Mouse (Mus musculus) lung, embryonic 16.5 days (tissue): ENCODE measurements around the gene Frmd6. TPM values are rescaled to one million over a fixed set of nuclear protein-coding genes. Genes with fewer than 3 reads are reported as not detected.

ENCODE experiments used
- ATAC-seq: fragments of 200-750 bp; cut with Nextera tagmentation; 2 replicates; pipeline ENCODE4 v1.8.0; 2017; ENCODE audit warnings: low read depth, mild to moderate bottlenecking, moderate library complexity
- H3K27ac ChIP-seq: fragments of 300-500 bp; sonication (generic); 2 replicates; pipeline ENCODE4 v1.5.1; 2014; ENCODE audit warnings: mild to moderate bottlenecking, control low read depth, low read length
- H3K27me3 ChIP-seq: fragments of 300-500 bp; sonication (generic); 2 replicates; pipeline ENCODE4 v1.6.1; 2014; ENCODE audit warnings: low read depth, low read length, mixed read lengths; ENCODE audit not compliant: control insufficient read depth, insufficient read depth
- H3K36me3 ChIP-seq: fragments of 300-500 bp; sonication (generic); 2 replicates; pipeline ENCODE4 v1.6.1; 2014; ENCODE audit warnings: low read length; ENCODE audit not compliant: control insufficient read depth, insufficient read depth
- H3K4me1 ChIP-seq: fragments of 300-500 bp; sonication (generic); replicated peaks from 2 replicates; pipeline ENCODE4 v1.6.1; 2014; ENCODE audit warnings: low read length, mixed read lengths; ENCODE audit not compliant: control insufficient read depth, insufficient read depth
- H3K4me2 ChIP-seq: fragments of 300-500 bp; sonication (generic); 2 replicates; pipeline ENCODE4 v1.6.1; 2014; ENCODE audit warnings: low read depth, low read length, control low read depth
- H3K4me3 ChIP-seq: fragments of 300-500 bp; sonication (generic); 2 replicates; pipeline ENCODE4 v1.5.1; 2014; ENCODE audit warnings: mild to moderate bottlenecking, low read length, control low read depth
- H3K9ac ChIP-seq: fragments of 300-500 bp; sonication (generic); 2 replicates; pipeline ENCODE4 v1.6.1; 2014; ENCODE audit warnings: low read length, control low read depth
- H3K9me3 ChIP-seq: fragments of 300-500 bp; sonication (generic); 2 replicates; pipeline ENCODE4 v1.6.1; 2016; ENCODE audit warnings: low read length; ENCODE audit not compliant: control insufficient read depth
- WGBS: fragments of 180-500 bp; shearing (Covaris S2); extraction: QIAGEN DNeasy Blood & Tissue Kit; methylation state at CpG from one replicate; pipeline ENCODE4 v1.1.7; 2014; 5-methylcytosine and 5-hydroxymethylcytosine counted together
- polyA plus RNA-seq: library from polyadenylated mRNA; unstranded; fragments of >200 nt; fragmentation: Nextera tagmentation; extraction: Ambion mirVana; gene quantifications from 2 replicates; pipeline ENCODE4 v1.2.1, GENCODE M21; 2015

The Frmd6 gene
- polyA plus RNA-seq, 1 experiment from 2014 or later: 38.9 TPM

- Histone ChIP-seq H3K4me1 (peaks cover 13% of the 10 kb centered on the region), H3K27ac (no peak overlapping the region), H3K9ac (peak overlapping the region; percentile 74; the same call in 1 of the 2 replicates), H3K4me2 (peak overlapping the region; percentile 89; the same call in 1 of the 2 replicates), H3K27me3 (no peaks in the 10 kb centered on the region), H3K4me3 (no peak overlapping the region; the same call in 1 of the 2 replicates), H3K9me3 (no peaks in the 10 kb centered on the region), H3K36me3 (no peaks in the 10 kb centered on the region)
- 35% methylated on average over 7 of the region's 7 CpGs for WGBS
- ATAC-seq: no peak
Observed at GRCm38 (mm10) chr12:70824017-70824416, 1.3 kb upstream of the Frmd6 start.

- 0% methylated on average over 55 of the region's 55 CpGs for WGBS
- H3K9me3 ChIP-seq: no peaks in the 10 kb centered on the region
- peak overlapping the region; percentile 86 for H3K4me2 ChIP-seq
- peak overlapping the region; percentile 92 for H3K9ac ChIP-seq
- H3K4me3 ChIP-seq: peak overlapping the region; percentile 73
- ATAC-seq: peak; percentile 49
- peak overlapping the region; percentile 99 for H3K27ac ChIP-seq
- H3K4me1 ChIP-seq: peaks cover 13% of the 10 kb centered on the region
- no peaks in the 10 kb centered on the region for H3K36me3 ChIP-seq
- H3K27me3 ChIP-seq: no peaks in the 10 kb centered on the region
Observed at GRCm38 (mm10) chr12:70825651-70826317, 470 bp downstream of the Frmd6 start.

- no peaks in the 10 kb centered on the region for H3K9me3 ChIP-seq
Observed at GRCm38 (mm10) chr12:70826318-70827072, 1.2 kb downstream of the Frmd6 start.

GRCm38 (mm10) chr12:70827187-70827900 is 2.0 kb downstream of the Frmd6 start:
- Histone ChIP-seq H3K36me3 (no peaks in the 10 kb centered on the region), H3K9me3 (no peaks in the 10 kb centered on the region), H3K4me2 (peak overlapping the region; percentile 86), H3K9ac (peak overlapping the region; percentile 92), H3K4me3 (peak overlapping the region; percentile 73), H3K4me1 (peaks cover 13% of the 10 kb centered on the region), H3K27ac (no peak overlapping the region), H3K27me3 (no peaks in the 10 kb centered on the region)
- WGBS: 8% methylated on average over 9 of the region's 9 CpGs
- no peak for ATAC-seq

More at GRCm38 (mm10) chr12:70826318-70827072, 1.2 kb downstream of the Frmd6 start:
- Histone ChIP-seq H3K27ac (peak overlapping the region; percentile 99), H3K4me1 (peaks cover 13% of the 10 kb centered on the region), H3K4me3 (peak overlapping the region; percentile 73), H3K9ac (peak overlapping the region; percentile 92), H3K27me3 (no peaks in the 10 kb centered on the region), H3K36me3 (no peaks in the 10 kb centered on the region), H3K4me2 (peak overlapping the region; percentile 86)
- no peak for ATAC-seq
- WGBS: 1% methylated on average over 19 of the region's 19 CpGs

GRCm38 (mm10) chr12:70827901-70828271 is 2.6 kb downstream of the Frmd6 start:
- H3K27me3 ChIP-seq: no peaks in the 10 kb centered on the region
- no peaks in the 10 kb centered on the region for H3K36me3 ChIP-seq
- H3K27ac ChIP-seq: no peak overlapping the region
- H3K4me3 ChIP-seq: no peak overlapping the region
- H3K4me2 ChIP-seq: peak overlapping the region; percentile 34; the same call in 1 of the 2 replicates
- no peak overlapping the region for H3K9ac ChIP-seq
- H3K9me3 ChIP-seq: no peaks in the 10 kb centered on the region
- peaks cover 13% of the 10 kb centered on the region for H3K4me1 ChIP-seq
- ATAC-seq: no peak
- 68% methylated on average over 4 of the region's 4 CpGs for WGBS

GRCm38 (mm10) chr12:70830982-70831566 is 5.8 kb downstream of the Frmd6 start:
- Histone ChIP-seq H3K36me3 (no peaks in the 10 kb centered on the region), H3K4me1 (peaks cover 25% of the 10 kb centered on the region), H3K9me3 (no peaks in the 10 kb centered on the region), H3K4me2 (no peak overlapping the region), H3K4me3 (no peak overlapping the region), H3K27ac (no peak overlapping the region), H3K9ac (no peak overlapping the region), H3K27me3 (no peaks in the 10 kb centered on the region)
- no peak for ATAC-seq
- 64% methylated on average over 9 of the region's 9 CpGs for WGBS

GRCm38 (mm10) chr12:70832216-70832998 is 7.1 kb downstream of the Frmd6 start:
- WGBS: 56% methylated on average over 4 of the region's 4 CpGs
- peaks cover 24% of the 10 kb centered on the region for H3K4me1 ChIP-seq

GRCm38 (mm10) chr12:70833050-70833449 is 7.7 kb downstream of the Frmd6 start:
- no peaks in the 10 kb centered on the region for H3K9me3 ChIP-seq
- no peak for ATAC-seq
- no peak overlapping the region for H3K4me3 ChIP-seq
- H3K27ac ChIP-seq: no peak overlapping the region
- no peaks in the 10 kb centered on the region for H3K27me3 ChIP-seq
- WGBS: 87% methylated on average over 3 of the region's 3 CpGs
- no peaks in the 10 kb centered on the region for H3K36me3 ChIP-seq
- no peak overlapping the region for H3K9ac ChIP-seq
- peaks cover 26% of the 10 kb centered on the region for H3K4me1 ChIP-seq
- H3K4me2 ChIP-seq: no peak overlapping the region

More at GRCm38 (mm10) chr12:70832216-70832998, 7.1 kb downstream of the Frmd6 start:
- no peak for ATAC-seq
- Histone ChIP-seq H3K9ac (no peak overlapping the region), H3K36me3 (no peaks in the 10 kb centered on the region), H3K27ac (no peak overlapping the region), H3K4me2 (no peak overlapping the region), H3K9me3 (no peaks in the 10 kb centered on the region), H3K4me3 (no peak overlapping the region), H3K27me3 (no peaks in the 10 kb centered on the region)
